Mouse (Mus musculus): ENCODE results near the gene Fbrsl1.
A peak's percentile ranks its signal among the peaks of the same experiment; 100 is the strongest.

DNA sequence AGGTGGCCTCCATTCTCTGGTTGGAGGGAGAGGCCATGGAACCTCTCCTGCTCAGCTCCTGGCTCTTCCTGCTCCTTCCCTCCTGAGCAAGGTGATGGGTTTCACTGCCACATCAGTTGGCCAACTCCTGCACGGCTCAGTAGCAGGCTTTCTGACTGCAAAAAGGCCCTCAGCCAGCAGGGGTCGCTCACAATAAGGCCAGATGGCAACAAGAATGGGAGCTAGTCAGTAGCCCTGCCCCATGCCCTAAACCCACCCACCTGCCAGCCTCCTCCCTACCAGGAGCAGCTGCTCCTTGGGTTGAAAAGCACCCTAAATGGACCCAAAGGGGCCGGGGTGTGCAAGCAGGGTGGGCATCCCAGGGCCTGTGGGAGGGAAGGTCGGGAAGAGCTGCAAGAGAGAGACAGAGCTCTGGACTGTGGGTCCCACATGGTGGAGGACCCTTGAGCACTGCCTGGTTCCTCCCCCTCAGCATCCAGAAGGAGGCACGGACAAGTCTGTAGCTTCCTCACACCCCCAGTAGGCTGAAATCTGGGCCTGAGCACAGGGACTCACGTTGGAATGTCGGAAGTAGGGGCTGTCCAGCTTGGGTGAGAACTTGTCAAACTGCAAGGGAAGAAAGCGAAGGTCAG, 71.4 kb downstream of the Fbrsl1 start:
- TF ChIP-seq CTCF (IDR thresholded peaks at IDR 0.05; ENCODE audit: insufficient read depth, low read length) (peak; percentile 82), POLR2A (IDR thresholded peaks at IDR 0.05; ENCODE audit: borderline replicate concordance, extremely low read depth, low read depth, low read length) (no peak)

Measured in lung, adult 2 months (tissue).